Mouse (Mus musculus) forebrain, embryonic 12.5 days (tissue): ENCODE measurements around the gene Stk17b. TPM values are rescaled to one million over a fixed set of nuclear protein-coding genes. Genes with fewer than 3 reads are reported as not detected.
A peak's percentile ranks its signal among the peaks of the same experiment; 100 is the strongest.

ENCODE experiments used
- ATAC-seq: fragments of 200-750 bp; cut with Nextera tagmentation; 2 replicates; pipeline ENCODE4 v1.8.0; 2017; ENCODE audit warnings: moderate TSS enrichment; ENCODE audit not compliant: low FRiP score
- H3K27ac ChIP-seq: fragments of 300-500 bp; sonication (generic); 2 replicates; pipeline ENCODE4 v1.5.1; 2016; ENCODE audit warnings: mild to moderate bottlenecking
- H3K27me3 ChIP-seq: fragments of 300-500 bp; sonication (generic); 2 replicates; pipeline ENCODE4 v1.6.1; 2016; ENCODE audit warnings: mild to moderate bottlenecking
- H3K36me3 ChIP-seq: fragments of 300-500 bp; sonication (generic); replicated peaks from 2 replicates; pipeline ENCODE4 v1.6.1; 2016; ENCODE audit warnings: mild to moderate bottlenecking
- H3K4me1 ChIP-seq: fragments of 300-500 bp; sonication (generic); 2 replicates; pipeline ENCODE4 v1.6.1; 2016
- H3K4me2 ChIP-seq: fragments of 300-500 bp; sonication (generic); 2 replicates; pipeline ENCODE4 v1.6.1; 2016; ENCODE audit warnings: mild to moderate bottlenecking, moderate library complexity
- H3K4me3 ChIP-seq: fragments of 300-500 bp; sonication (generic); replicated peaks from 2 replicates; pipeline ENCODE4 v1.5.1; 2016; ENCODE audit warnings: mild to moderate bottlenecking
- H3K9ac ChIP-seq: fragments of 300-500 bp; sonication (generic); 2 replicates; pipeline ENCODE4 v1.6.1; 2016; ENCODE audit warnings: mild to moderate bottlenecking
- H3K9me3 ChIP-seq: fragments of 300-500 bp; sonication (generic); 2 replicates; pipeline ENCODE4 v1.6.1; 2016
- WGBS: fragments of 180-500 bp; shearing (Covaris S2); methylation state at CpG from one replicate; pipeline ENCODE4 v1.1.7; 2016; 5-methylcytosine and 5-hydroxymethylcytosine counted together
- polyA plus RNA-seq: library from polyadenylated mRNA; unstranded; fragments of >200 nt; fragmentation: Nextera tagmentation; extraction: Ambion mirVana; gene quantifications from 2 replicates; pipeline ENCODE4 v1.2.1, GENCODE M21; 2016

The Stk17b gene
- polyA plus RNA-seq, result 11.1 and 12.3 TPM in 2 replicates

DNA sequence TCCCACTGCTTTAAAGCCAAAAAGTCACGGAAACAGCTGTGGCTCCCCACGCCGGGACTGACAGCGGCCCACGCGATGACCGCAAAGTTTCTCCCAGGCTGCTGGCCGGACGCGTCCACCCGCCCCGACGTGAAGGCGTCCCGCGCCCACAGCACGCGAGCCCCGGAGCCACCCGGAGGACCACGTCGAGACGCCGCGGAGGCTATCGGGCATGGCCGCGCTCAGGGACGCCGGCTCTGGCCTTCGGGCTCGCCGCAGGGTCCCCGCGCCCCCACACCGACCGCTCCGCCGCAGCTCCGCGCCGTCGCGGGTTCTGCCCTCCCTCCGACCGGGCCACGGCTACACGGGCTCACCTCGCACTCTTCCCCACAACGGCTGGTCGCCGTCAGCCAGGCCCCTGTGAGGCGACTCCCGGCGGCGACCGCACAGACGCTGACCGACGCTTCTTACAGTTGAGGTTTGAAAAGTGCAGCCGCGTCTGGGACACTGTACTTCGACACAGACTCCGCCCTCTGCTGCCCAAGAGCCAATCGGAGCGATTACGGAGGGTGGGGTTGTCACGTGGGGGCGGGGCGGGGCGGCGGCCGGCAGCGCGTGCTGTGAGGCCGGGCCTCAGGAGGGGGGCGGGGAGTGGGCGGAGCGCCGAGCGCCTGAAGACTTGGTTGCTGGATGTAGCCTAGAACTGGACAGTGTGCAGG lies at the start of gene Stk17b:
Stk17b (minus strand) TSS at position 504 of the 698 bp plus-strand sequence.
- no peaks in the 10 kb centered on the region for H3K36me3 ChIP-seq
- no peaks in the 10 kb centered on the region for H3K9me3 ChIP-seq
- ATAC-seq, result peak; percentile 99
- 0 out of 2 replicates have a peak, but pooled peaks cover 2% of the 10 kb centered on the region for H3K27me3 ChIP-seq
- H3K4me2 ChIP-seq, result peak within 1 kb of the TSS; percentile 82
- peak within 1 kb of the TSS; percentile 71 for H3K27ac ChIP-seq
- peak within 1 kb of the TSS; percentile 71 for H3K9ac ChIP-seq
- H3K4me3 ChIP-seq, result peak within 1 kb of the TSS; percentile 85
- H3K4me1 ChIP-seq, result 0 out of 2 replicates have a peak, but pooled peaks cover 5% of the 10 kb centered on the region
- under 1% methylated on average over 75 of the region's 81 CpGs for WGBS

DNA sequence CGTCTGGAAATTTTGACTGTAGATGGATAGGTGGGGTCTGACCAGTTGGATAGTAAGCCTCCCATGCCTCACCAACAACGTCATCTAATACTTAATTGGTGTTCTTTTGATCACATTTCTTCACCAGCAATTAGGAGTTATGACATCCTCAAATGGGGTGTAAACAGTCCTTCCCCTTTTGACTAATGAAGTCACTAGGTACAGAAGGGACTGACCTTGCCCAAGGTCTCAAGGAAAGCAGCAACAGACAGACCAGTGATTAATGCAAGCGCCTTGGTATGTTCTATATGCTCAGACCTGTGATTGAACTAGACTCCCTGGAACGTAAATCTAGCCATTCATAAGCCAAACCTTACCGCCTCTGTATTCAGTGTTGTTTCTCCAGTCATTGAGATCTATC lies 45.3 kb upstream of the Stk17b start:
- WGBS, result 86% methylated on average over 5 of the region's 5 CpGs
- Histone ChIP-seq H3K4me3 (no peak overlapping the region), H3K4me2 (no peak overlapping the region), H3K4me1 (no peaks in the 10 kb centered on the region), H3K9me3 (no peaks in the 10 kb centered on the region), H3K27ac (no peak overlapping the region), H3K27me3 (0 out of 2 replicates have a peak, but pooled peaks cover 2% of the 10 kb centered on the region), H3K36me3 (no peaks in the 10 kb centered on the region), H3K9ac (no peak overlapping the region)
- ATAC-seq, result no peak

DNA sequence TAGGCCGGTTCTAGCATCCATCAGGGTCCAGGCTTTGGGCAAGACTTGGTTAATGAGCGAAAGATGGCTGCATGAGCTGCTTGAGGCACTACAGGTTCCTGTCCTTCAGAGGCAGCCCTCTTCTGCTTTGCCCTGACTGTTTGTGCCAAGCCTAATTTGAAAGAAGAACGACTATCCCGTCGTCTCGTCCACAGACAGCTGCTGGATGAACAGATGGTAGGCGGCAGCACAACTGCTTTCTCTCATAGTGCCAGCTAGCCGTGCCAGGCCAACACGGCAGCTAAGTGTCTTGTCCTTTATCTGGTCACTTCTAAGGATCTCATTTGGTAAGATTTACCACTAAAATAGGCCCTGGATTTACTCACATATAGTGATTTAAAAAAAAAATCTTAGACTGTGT lies 44.1 kb upstream of the Stk17b start:
- Histone ChIP-seq H3K27ac (no peak overlapping the region), H3K4me3 (no peak overlapping the region), H3K36me3 (no peaks in the 10 kb centered on the region), H3K4me1 (peaks cover 4% of the 10 kb centered on the region), H3K9me3 (no peaks in the 10 kb centered on the region), H3K9ac (no peak overlapping the region), H3K4me2 (no peak overlapping the region), H3K27me3 (0 out of 2 replicates have a peak, but pooled peaks cover 6% of the 10 kb centered on the region)
- no peak for ATAC-seq
- WGBS, result 79% methylated on average over 9 of the region's 9 CpGs

DNA sequence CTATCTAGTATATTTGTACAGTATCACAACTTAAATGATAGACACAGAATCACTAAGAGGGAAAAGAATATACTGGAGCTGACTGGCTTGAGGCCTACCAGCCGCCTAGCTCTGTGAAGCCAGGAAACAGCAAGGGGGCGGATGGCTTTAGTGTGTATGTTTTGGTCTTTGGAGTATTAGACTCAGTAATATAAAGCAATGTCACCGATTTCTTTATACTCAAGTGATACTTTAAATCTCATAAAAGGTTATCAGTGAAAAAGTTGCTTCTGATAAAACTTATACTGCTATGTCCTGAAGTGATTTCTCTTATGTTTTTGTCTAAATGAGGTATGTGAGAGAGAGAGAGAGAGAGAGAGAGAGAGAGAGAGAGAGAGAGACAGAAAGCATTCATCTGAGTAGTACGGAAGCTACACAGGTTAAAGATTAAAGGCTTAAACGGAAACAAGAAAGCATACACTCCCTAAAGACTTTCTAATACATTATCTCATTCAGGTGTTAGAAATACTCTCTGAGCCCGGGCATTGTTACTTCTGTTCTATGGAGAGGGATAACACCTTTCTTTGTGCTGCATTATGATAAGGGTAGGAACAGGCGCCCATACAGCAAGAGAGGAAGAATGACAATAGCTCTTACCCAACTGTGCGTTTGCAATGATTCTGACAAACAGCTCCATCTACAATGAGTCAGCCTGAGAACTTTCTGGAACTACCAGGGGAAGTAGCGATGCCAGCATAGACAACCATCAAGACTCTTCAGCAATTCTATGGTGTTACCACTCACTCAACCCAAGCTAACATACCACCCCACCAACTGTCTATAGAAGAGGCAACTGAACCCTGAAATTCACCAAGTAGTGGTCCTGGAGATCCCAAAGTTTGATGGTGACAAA lies 39.7 kb upstream of the Stk17b start:
- peaks cover 18% of the 10 kb centered on the region for H3K4me1 ChIP-seq
- WGBS, result 81% methylated on average over 9 of the region's 9 CpGs
- no peak overlapping the region for H3K4me3 ChIP-seq
- H3K27me3 ChIP-seq, result 0 out of 2 replicates have a peak, but pooled peaks cover 6% of the 10 kb centered on the region
- H3K36me3 ChIP-seq, result no peaks in the 10 kb centered on the region
- no peaks in the 10 kb centered on the region for H3K9me3 ChIP-seq
- H3K27ac ChIP-seq, result no peak overlapping the region
- ATAC-seq, result no peak; the same call in 1 of the 2 replicates
- H3K9ac ChIP-seq, result no peak overlapping the region
- no peak overlapping the region for H3K4me2 ChIP-seq

DNA sequence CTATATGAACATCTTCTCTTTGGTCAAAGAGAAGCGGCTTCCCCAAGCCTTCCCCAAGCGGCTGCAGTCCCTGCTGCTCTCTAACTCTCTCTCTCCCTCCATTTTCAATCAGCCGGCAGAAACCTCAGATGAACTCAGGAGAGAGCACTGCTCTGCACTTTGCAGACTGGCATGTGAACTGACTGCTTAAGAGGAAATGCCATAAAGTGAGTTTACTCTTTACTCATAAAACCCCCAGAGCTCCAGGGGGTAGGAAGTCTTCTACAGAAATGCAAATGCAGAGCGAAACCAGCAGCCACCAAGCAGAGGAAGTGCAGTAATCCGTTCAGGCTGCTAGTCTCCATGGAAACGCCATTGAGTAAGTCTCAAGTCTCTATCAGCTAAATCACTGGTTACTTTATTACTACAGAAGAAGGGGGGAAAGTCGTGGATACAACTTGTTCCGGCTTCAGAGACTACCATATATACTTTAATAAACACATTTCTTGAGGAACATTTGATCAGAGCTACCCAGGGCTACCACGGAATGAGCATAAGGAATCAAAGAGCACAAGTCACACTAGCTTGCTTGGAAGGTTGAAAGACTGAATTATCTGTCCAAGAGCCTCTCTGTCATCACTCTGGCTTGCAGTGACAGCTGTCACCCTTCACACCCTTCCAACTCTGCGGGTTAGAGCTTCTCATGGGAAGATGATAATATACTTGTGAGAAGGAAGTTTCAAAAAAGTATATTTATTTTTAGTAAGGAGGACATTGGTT lies 38.8 kb upstream of the Stk17b start:
- H3K27ac ChIP-seq, result no peak overlapping the region
- H3K4me2 ChIP-seq, result peak overlapping the region; percentile 38
- peaks cover 18% of the 10 kb centered on the region for H3K4me1 ChIP-seq
- peak overlapping the region; percentile 18 for H3K4me3 ChIP-seq
- no peak overlapping the region for H3K9ac ChIP-seq
- H3K9me3 ChIP-seq, result no peaks in the 10 kb centered on the region
- H3K27me3 ChIP-seq, result 0 out of 2 replicates have a peak, but pooled peaks cover 6% of the 10 kb centered on the region
- no peaks in the 10 kb centered on the region for H3K36me3 ChIP-seq
- ATAC-seq, result peak; percentile 88
- 2% methylated on average over 10 of the region's 10 CpGs for WGBS

DNA sequence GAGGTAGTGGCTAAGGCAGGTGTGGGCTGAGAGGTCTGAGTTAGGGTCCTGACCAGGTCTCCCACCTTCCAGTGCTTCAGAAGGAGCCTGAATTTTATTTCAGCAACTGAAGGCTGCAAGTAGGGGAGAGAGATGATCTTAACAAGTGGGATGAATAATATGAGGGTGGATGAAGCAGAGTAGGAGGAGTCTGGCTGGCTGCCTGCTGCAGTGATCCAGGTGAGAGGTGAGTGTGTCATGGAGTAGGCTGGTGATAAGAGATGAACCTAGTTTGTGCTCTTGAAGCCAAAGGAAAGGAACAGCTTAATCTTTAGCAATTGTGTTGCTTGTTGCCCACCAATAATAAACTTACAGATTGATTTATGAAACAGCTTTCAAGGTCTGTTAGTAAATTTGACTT lies 37.0 kb upstream of the Stk17b start:
- no peaks in the 10 kb centered on the region for H3K9me3 ChIP-seq
- H3K27ac ChIP-seq, result no peak overlapping the region
- no peaks in the 10 kb centered on the region for H3K36me3 ChIP-seq
- no peak overlapping the region for H3K4me2 ChIP-seq
- H3K9ac ChIP-seq, result no peak overlapping the region
- H3K27me3 ChIP-seq, result 0 out of 2 replicates have a peak, but pooled peaks cover 6% of the 10 kb centered on the region
- H3K4me3 ChIP-seq, result no peak overlapping the region
- no peak for ATAC-seq
- peaks cover 18% of the 10 kb centered on the region for H3K4me1 ChIP-seq

DNA sequence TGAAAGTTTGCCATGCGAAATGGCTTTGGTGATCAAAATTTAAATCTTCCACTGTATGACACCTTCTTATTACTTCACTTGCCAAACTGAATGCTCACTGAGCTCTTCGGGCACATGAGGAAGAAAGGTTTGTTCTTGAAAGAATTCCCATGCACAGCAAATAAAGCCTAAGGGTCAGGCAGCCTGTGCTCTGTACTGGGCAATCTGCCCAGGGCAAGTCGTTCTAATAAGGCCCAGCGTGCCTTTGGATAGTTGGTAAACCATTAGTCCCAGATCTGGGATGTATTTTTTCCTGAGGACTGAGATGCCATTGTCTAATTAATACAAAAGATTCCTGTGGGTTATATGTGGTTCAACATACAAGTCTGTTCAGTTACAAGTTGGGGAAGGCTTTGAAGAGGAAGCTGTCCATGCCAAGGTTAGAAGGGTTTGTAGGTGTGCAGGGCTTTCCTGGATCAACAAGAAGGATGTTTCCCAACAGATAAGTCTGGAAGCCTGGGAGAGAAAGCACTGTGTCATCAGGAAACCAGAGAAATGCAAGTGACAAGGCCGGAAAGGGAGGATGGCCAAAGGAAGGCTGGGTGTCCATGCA lies 35.1 kb upstream of the Stk17b start:
- H3K9me3 ChIP-seq, result no peaks in the 10 kb centered on the region
- no peaks in the 10 kb centered on the region for H3K36me3 ChIP-seq
- no peak overlapping the region for H3K4me2 ChIP-seq
- peaks cover 18% of the 10 kb centered on the region for H3K4me1 ChIP-seq
- ATAC-seq, result no peak
- 63% methylated on average over 5 of the region's 5 CpGs for WGBS
- no peak overlapping the region for H3K9ac ChIP-seq
- no peak overlapping the region for H3K4me3 ChIP-seq
- H3K27ac ChIP-seq, result no peak overlapping the region
- H3K27me3 ChIP-seq, result 0 out of 2 replicates have a peak, but pooled peaks cover 4% of the 10 kb centered on the region

DNA sequence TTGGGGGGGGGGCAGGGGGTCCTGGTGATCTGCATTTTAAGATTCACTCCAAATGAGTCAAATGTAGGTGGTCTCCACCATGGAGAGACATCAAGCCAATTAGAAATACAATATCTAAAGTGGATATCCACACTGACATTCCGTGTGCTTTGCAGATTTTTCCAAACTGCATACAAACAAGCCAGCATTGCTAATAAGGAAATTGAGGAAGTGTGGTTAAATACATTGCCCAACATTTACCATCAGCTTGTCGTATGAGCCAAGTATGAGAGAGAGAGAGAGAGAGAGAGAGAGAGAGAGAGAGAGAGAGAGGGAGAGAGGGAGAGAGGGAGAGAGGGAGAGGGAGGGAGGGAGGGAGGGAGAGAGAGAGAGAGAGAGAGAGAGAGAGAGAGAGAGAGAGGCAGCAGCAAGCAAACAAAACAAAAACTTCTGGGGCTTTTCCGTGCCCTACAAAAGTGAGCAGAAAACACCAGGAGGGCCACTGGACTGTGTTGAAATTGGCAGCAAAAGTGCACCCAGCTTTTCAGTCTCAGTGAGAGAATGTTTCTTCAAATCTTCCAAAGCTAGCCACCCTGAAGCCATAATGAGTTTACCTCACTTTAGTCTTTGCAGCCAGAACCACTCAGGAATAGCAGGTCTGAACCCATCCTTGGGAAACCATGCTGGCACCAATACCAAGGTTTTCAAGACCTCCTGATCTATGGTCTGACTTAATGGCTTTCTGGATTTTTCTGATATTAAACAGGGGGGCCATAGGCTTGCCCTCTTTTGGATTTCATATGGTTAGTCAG lies 33.2 kb upstream of the Stk17b start:
- H3K36me3 ChIP-seq, result no peaks in the 10 kb centered on the region
- H3K4me3 ChIP-seq, result no peak overlapping the region
- ATAC-seq, result no peak
- 51% methylated on average over 3 of the region's 3 CpGs for WGBS
- H3K9ac ChIP-seq, result no peak overlapping the region
- H3K9me3 ChIP-seq, result no peaks in the 10 kb centered on the region
- peaks cover 6% of the 10 kb centered on the region for H3K4me1 ChIP-seq
- H3K27me3 ChIP-seq, result no peaks in the 10 kb centered on the region
- H3K4me2 ChIP-seq, result no peak overlapping the region
- H3K27ac ChIP-seq, result no peak overlapping the region

DNA sequence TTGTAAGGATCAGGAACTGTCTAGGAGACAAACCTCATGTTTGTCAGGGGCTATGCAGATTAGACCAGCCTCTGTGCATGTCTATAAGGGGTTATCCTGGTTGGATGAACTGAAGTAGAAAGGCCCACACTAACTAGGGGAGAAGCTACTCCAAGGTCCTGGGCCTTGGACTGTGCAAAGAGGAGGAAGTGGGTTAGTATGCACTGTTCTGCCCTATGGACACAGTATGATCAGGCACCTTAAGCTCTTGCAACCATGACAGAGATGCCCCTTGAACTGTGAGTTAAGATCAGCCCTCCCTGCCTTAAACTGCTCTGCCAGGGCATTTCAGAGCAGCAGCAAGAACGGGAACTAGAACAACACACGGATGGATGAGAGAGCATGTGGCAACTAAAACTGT lies 31.3 kb upstream of the Stk17b start:
- no peak for ATAC-seq

DNA sequence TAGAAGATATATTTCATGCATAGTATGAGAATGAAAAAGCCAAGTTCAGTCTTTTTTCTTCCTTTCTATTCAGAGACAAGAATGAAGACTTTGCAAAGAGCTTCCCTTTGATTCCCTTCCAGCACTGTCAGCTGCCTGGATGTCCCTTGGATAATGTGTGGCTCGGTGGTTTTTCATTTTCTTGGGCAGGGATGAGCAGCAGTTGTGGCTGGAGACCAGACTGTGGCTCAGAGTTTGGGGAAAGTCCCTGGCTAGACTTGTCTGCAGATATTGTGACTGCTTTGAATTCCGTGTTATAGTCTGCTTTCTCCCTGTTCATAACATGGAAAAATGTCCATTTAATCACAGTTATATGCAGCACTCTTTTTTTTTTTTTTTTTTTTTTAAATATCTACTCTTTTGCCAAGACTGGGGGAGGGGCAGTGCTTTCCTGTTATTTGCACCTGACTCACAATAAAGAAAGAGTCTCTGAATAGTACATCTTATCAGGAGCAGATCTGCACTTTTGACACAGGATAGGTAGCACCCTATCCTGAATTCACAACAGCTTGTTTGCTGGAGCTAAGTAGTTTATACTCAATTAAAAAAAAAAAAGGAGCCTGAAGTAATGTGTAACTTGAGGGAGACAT lies 29.2 kb upstream of the Stk17b start:
- H3K4me3 ChIP-seq, result no peak overlapping the region
- H3K36me3 ChIP-seq, result no peaks in the 10 kb centered on the region
- H3K4me2 ChIP-seq, result no peak overlapping the region
- WGBS, result 66% methylated on average over 2 of the region's 2 CpGs
- H3K4me1 ChIP-seq, result no peaks in the 10 kb centered on the region
- H3K27me3 ChIP-seq, result no peaks in the 10 kb centered on the region
- H3K27ac ChIP-seq, result no peak overlapping the region
- no peaks in the 10 kb centered on the region for H3K9me3 ChIP-seq
- ATAC-seq, result no peak
- no peak overlapping the region for H3K9ac ChIP-seq

More for the DNA sequence above, 31.3 kb upstream of the Stk17b start:
- Histone ChIP-seq H3K4me2 (no peak overlapping the region), H3K27me3 (no peaks in the 10 kb centered on the region), H3K36me3 (no peaks in the 10 kb centered on the region), H3K27ac (no peak overlapping the region), H3K4me1 (peaks cover 3% of the 10 kb centered on the region; the same call in 1 of the 2 replicates), H3K9me3 (no peaks in the 10 kb centered on the region), H3K9ac (no peak overlapping the region), H3K4me3 (no peak overlapping the region)
- WGBS, result 93% methylated on average over 2 of the region's 2 CpGs

DNA sequence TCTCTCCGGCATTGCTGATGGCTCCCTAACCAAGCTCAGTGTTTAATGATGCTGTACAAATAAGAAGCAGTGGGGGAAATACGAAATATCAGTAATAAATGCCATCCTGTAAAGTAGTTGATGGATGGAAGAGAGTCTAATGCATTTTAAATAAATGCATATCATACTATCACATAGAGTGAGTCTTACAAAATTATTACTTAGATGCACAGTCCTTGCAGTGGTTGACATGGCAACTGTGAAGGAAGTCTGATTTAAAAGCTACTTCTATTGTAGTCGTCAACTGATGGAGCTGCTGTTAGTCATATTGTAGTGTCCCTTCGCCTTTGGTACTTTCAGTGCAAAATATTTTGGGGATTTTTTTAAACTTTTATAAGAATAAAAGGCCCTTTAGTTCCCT lies 26.9 kb upstream of the Stk17b start:
- H3K9ac ChIP-seq, result no peak overlapping the region
- no peaks in the 10 kb centered on the region for H3K4me1 ChIP-seq
- H3K4me2 ChIP-seq, result no peak overlapping the region
- H3K36me3 ChIP-seq, result no peaks in the 10 kb centered on the region
- H3K27ac ChIP-seq, result no peak overlapping the region
- no peak overlapping the region for H3K4me3 ChIP-seq
- no peaks in the 10 kb centered on the region for H3K9me3 ChIP-seq
- no peak for ATAC-seq
- H3K27me3 ChIP-seq, result no peaks in the 10 kb centered on the region
- 85% methylated on average over 4 of the region's 4 CpGs for WGBS
